Mouse (Mus musculus) hindbrain, postnatal 0 days (tissue): Measurements from ENCODE around the gene 2210011C24Rik. TPM values are rescaled to one million over a fixed set of nuclear protein-coding genes. Genes with fewer than 3 reads are reported as not detected.

ENCODE experiments used
- ATAC-seq: fragments of 200-750 bp; cut with Nextera tagmentation; 2 replicates; pipeline ENCODE4 v1.8.0; 2017; ENCODE audit warnings: mild to moderate bottlenecking, moderate TSS enrichment, moderate library complexity
- DNase-seq: peaks from one replicate; pipeline ENCODE4 v3.0.0-alpha.2; 2015; ENCODE audit warnings: low spot score
- H3K27ac ChIP-seq: fragments of 300-500 bp; sonication (generic); 2 replicates; pipeline ENCODE4 v1.5.1; 2014; ENCODE audit warnings: mild to moderate bottlenecking
- H3K27me3 ChIP-seq: fragments of 300-500 bp; sonication (generic); 2 replicates; pipeline ENCODE4 v1.6.1; 2014; ENCODE audit warnings: low read length, mixed read lengths; ENCODE audit not compliant: insufficient read depth
- H3K36me3 ChIP-seq: fragments of 300-500 bp; sonication (generic); 2 replicates; pipeline ENCODE4 v1.6.1; 2014; ENCODE audit warnings: low read length, mixed read lengths; ENCODE audit not compliant: insufficient read depth
- H3K4me1 ChIP-seq: fragments of 300-500 bp; sonication (generic); 2 replicates; pipeline ENCODE4 v1.6.1; 2014; ENCODE audit warnings: antibody characterized with exemption, low read length, mixed read lengths; ENCODE audit not compliant: insufficient read depth
- H3K4me2 ChIP-seq: fragments of 300-500 bp; sonication (generic); 2 replicates; pipeline ENCODE4 v1.6.1; 2014; ENCODE audit warnings: low read depth, mild to moderate bottlenecking, low read length, moderate library complexity, mixed read lengths
- H3K4me3 ChIP-seq: fragments of 300-500 bp; sonication (generic); 2 replicates; pipeline ENCODE4 v1.5.1; 2014; ENCODE audit warnings: low read length
- H3K9ac ChIP-seq: fragments of 300-500 bp; sonication (generic); replicated peaks from 2 replicates; pipeline ENCODE4 v1.6.1; 2014; ENCODE audit warnings: mild to moderate bottlenecking, low read length, moderate library complexity, mixed read lengths
- H3K9me3 ChIP-seq: fragments of 300-500 bp; sonication (generic); 2 replicates; pipeline ENCODE4 v1.6.1; 2016; ENCODE audit warnings: low read length, mixed read lengths
- CTCF ChIP-seq: IDR thresholded peaks from 2 replicates; pipeline ENCODE4 v1.5.1; 2016; ENCODE audit warnings: antibody characterized with exemption, control low read depth, low read depth
- WGBS: fragments of 180-500 bp; shearing (Covaris S2); extraction: QIAGEN DNeasy Blood & Tissue Kit; methylation state at CpG from one replicate; pipeline ENCODE4 v1.1.7; 2014; 5-methylcytosine and 5-hydroxymethylcytosine counted together
- microRNA counts: library from miRNA; unstranded; fragments of <30 nt; microRNA quantifications from one replicate; lab custom pipeline; 2015
- microRNA-seq, 2 experiments: library from miRNA; unstranded; fragments of <30 nt; microRNA quantifications; one replicate each; pipeline ENCODE4; 2016
- polyA plus RNA-seq: library from polyadenylated mRNA; unstranded; fragments of >200 nt; fragmentation: Nextera tagmentation; extraction: Ambion mirVana; gene quantifications from 2 replicates; pipeline ENCODE4 v1.2.1, GENCODE M21; 2015
- total RNA-seq: library from RNA; depleted of rRNA; stranded (reverse); fragments of >200 nt; gene quantifications from 2 replicates; pipeline ENCODE4 v1.2.3, GENCODE M21; 2014; rRNA removed

Gene 2210011C24Rik
- total and polyA plus RNA-seq, 2 experiments from 2014 or later = 1.9 to 4.2 TPM

- Histone ChIP-seq H3K9me3 (no peaks in the 10 kb centered on the region), H3K27ac (peak overlapping the region; percentile 88; the same call in 1 of the 2 replicates), H3K4me2 (peak overlapping the region; percentile 89), H3K27me3 (no peaks in the 10 kb centered on the region), H3K4me3 (peak overlapping the region; percentile 92), H3K9ac (peak overlapping the region; percentile 95), H3K36me3 (no peaks in the 10 kb centered on the region), H3K4me1 (peaks cover 18% of the 10 kb centered on the region; the same call in 1 of the 2 replicates)
- DNase-seq (no peak), ATAC-seq (no peak)
- 69% methylated on average over 6 of the region's 6 CpGs for WGBS
- TF ChIP-seq CTCF = no peak
Measured at GRCm38 (mm10) chr8:83971661-83972060, 40.3 kb downstream of the 2210011C24Rik start.

- H3K9me3 ChIP-seq = no peaks in the 10 kb centered on the region
- H3K36me3 ChIP-seq = no peaks in the 10 kb centered on the region
- no peak overlapping the region for H3K27ac ChIP-seq
- H3K4me1 ChIP-seq = peaks cover 18% of the 10 kb centered on the region; the same call in 1 of the 2 replicates
- H3K27me3 ChIP-seq = no peaks in the 10 kb centered on the region
- no peak overlapping the region for H3K9ac ChIP-seq
- 89% methylated on average over 4 of the region's 4 CpGs for WGBS
- ATAC-seq = no peak
- H3K4me3 ChIP-seq = no peak overlapping the region
- DNase-seq = no peak
- TF ChIP-seq CTCF = no peak
- H3K4me2 ChIP-seq = no peak overlapping the region
Measured at GRCm38 (mm10) chr8:83971121-83971520, 40.9 kb downstream of the 2210011C24Rik start.

GRCm38 (mm10) chr8:83967701-83968100 lies 44.3 kb downstream of the 2210011C24Rik start:
- Histone ChIP-seq H3K27me3 (no peaks in the 10 kb centered on the region), H3K9ac (no peak overlapping the region), H3K4me3 (no peak overlapping the region), H3K4me1 (peaks cover 5% of the 10 kb centered on the region; the same call in 1 of the 2 replicates), H3K4me2 (no peak overlapping the region), H3K9me3 (no peaks in the 10 kb centered on the region), H3K27ac (no peak overlapping the region), H3K36me3 (0 out of 2 replicates have a peak, but pooled peaks cover 2% of the 10 kb centered on the region)
- 94% methylated on average over 7 of the region's 7 CpGs for WGBS
- no peak for DNase-seq
- no peak for ATAC-seq
- TF ChIP-seq CTCF = no peak

GRCm38 (mm10) chr8:83964015-83964765 lies 47.8 kb downstream of the 2210011C24Rik start:
- DNase-seq = no peak
- WGBS = 90% methylated on average over 5 of the region's 5 CpGs
- no peak for TF ChIP-seq CTCF
- H3K27ac ChIP-seq = no peak overlapping the region
- no peaks in the 10 kb centered on the region for H3K27me3 ChIP-seq
- H3K9ac ChIP-seq = no peak overlapping the region
- no peak for ATAC-seq
- H3K4me3 ChIP-seq = no peak overlapping the region
- H3K4me1 ChIP-seq = no peaks in the 10 kb centered on the region
- H3K9me3 ChIP-seq = no peaks in the 10 kb centered on the region
- 0 out of 2 replicates have a peak, but pooled peaks cover 2% of the 10 kb centered on the region for H3K36me3 ChIP-seq
- H3K4me2 ChIP-seq = no peak overlapping the region

MicroRNA genes within 50 kb of the gene (microRNA counts, 519-probe panel; counts per million panel counts)
- not detected for microRNA mmu-miR-1199 (lab: Ali Mortazavi, UCI)

Small RNAs within 50 kb of the gene (microRNA-seq; reads per million reads assigned to microRNA genes)
- gene Mir1199 (0 to 0.36 reads per million in 2 experiments), gene Mir8111 (2.3 to 3.2 reads per million in 2 experiments)

Other genes starting within 250 kb of the 2210011C24Rik start
- gene Adgrl1, start 112.1 kb downstream of the 2210011C24Rik start, total RNA-seq = 393 and 469 TPM in 2 replicates
- gene Adgrl1, start 112.1 kb downstream of the 2210011C24Rik start, polyA plus RNA-seq = 54.2 and 54.6 TPM in 2 replicates
- gene Gm10644, start 57.0 kb downstream of the 2210011C24Rik start, total RNA-seq = 0.40 and 1.7 TPM in 2 replicates
- gene Gm10644, start 57.0 kb downstream of the 2210011C24Rik start, polyA plus RNA-seq = 0.43 and 0.56 TPM in 2 replicates
- gene Asf1b, start 56.7 kb downstream of the 2210011C24Rik start, total RNA-seq = 4.7 and 5.6 TPM in 2 replicates
- 8.3 and 10.6 TPM in 2 replicates for gene Asf1b, start 56.7 kb downstream of the 2210011C24Rik start, polyA plus RNA-seq
- 198 and 213 TPM in 2 replicates for gene Prkaca, start 39.2 kb downstream of the 2210011C24Rik start, total RNA-seq
- 257 and 268 TPM in 2 replicates for gene Prkaca, start 39.2 kb downstream of the 2210011C24Rik start, polyA plus RNA-seq
- 58.6 and 96.8 TPM in 2 replicates for gene Samd1, start 14.5 kb downstream of the 2210011C24Rik start, total RNA-seq
- 5.7 and 5.9 TPM in 2 replicates for gene Samd1, start 14.5 kb downstream of the 2210011C24Rik start, polyA plus RNA-seq
- not detected in 2 replicates for gene 1700067K01Rik, start 10.7 kb downstream of the 2210011C24Rik start, total RNA-seq
- 0.49 and 0.51 TPM in 2 replicates for gene 1700067K01Rik, start 10.7 kb downstream of the 2210011C24Rik start, polyA plus RNA-seq
- gene Palm3, start 9.3 kb upstream of the 2210011C24Rik start, total RNA-seq = 4.5 and 9.6 TPM in 2 replicates
- gene Palm3, start 9.3 kb upstream of the 2210011C24Rik start, polyA plus RNA-seq = 8.2 and 8.8 TPM in 2 replicates
- gene Il27ra, start 30.4 kb upstream of the 2210011C24Rik start, total RNA-seq = 0.29 and 0.47 TPM in 2 replicates
- 0.29 and 0.62 TPM in 2 replicates for gene Il27ra, start 30.4 kb upstream of the 2210011C24Rik start, polyA plus RNA-seq
- gene Rln3, start 32.8 kb upstream of the 2210011C24Rik start, total RNA-seq = 9.0 and 18.8 TPM in 2 replicates
- gene Rln3, start 32.8 kb upstream of the 2210011C24Rik start, polyA plus RNA-seq = 6.1 and 6.6 TPM in 2 replicates
- 0.25 and 3.0 TPM in 2 replicates for gene Gm10643, start 53.0 kb upstream of the 2210011C24Rik start, total RNA-seq
- 1.6 and 2.4 TPM in 2 replicates for gene Gm10643, start 53.0 kb upstream of the 2210011C24Rik start, polyA plus RNA-seq
- 29.0 and 30.0 TPM in 2 replicates for gene Rfx1, start 54.7 kb upstream of the 2210011C24Rik start, total RNA-seq
- 6.0 and 6.2 TPM in 2 replicates for gene Rfx1, start 54.7 kb upstream of the 2210011C24Rik start, polyA plus RNA-seq
- gene Dcaf15, start 92.6 kb upstream of the 2210011C24Rik start, total RNA-seq = 77.0 and 77.6 TPM in 2 replicates
- 18.4 and 18.5 TPM in 2 replicates for gene Dcaf15, start 92.6 kb upstream of the 2210011C24Rik start, polyA plus RNA-seq
- gene Podnl1, start 113.8 kb upstream of the 2210011C24Rik start, total RNA-seq = 0.72 TPM in 1 of 2 replicates, not detected in the other
- 0.41 and 0.68 TPM in 2 replicates for gene Podnl1, start 113.8 kb upstream of the 2210011C24Rik start, polyA plus RNA-seq
- 66.2 and 75.1 TPM in 2 replicates for gene Cc2d1a, start 135.8 kb upstream of the 2210011C24Rik start, total RNA-seq
- gene Cc2d1a, start 135.8 kb upstream of the 2210011C24Rik start, polyA plus RNA-seq = 47.1 and 49.6 TPM in 2 replicates
- gene 4930432K21Rik, start 135.9 kb upstream of the 2210011C24Rik start, total RNA-seq = 3.3 and 5.9 TPM in 2 replicates
- gene 4930432K21Rik, start 135.9 kb upstream of the 2210011C24Rik start, polyA plus RNA-seq = 2.7 and 3.0 TPM in 2 replicates
- 2.3 and 3.2 TPM in 2 replicates for gene Nanos3, start 173.0 kb upstream of the 2210011C24Rik start, total RNA-seq
- 11.5 and 15.5 TPM in 2 replicates for gene Nanos3, start 173.0 kb upstream of the 2210011C24Rik start, polyA plus RNA-seq
- 44.1 and 50.6 TPM in 2 replicates for gene Zswim4, start 224.9 kb upstream of the 2210011C24Rik start, total RNA-seq
- gene Zswim4, start 224.9 kb upstream of the 2210011C24Rik start, polyA plus RNA-seq = 11.0 and 11.3 TPM in 2 replicates
- gene D8Ertd738e, start 237.5 kb upstream of the 2210011C24Rik start, total RNA-seq = 69.4 and 79.5 TPM in 2 replicates
- gene D8Ertd738e, start 237.5 kb upstream of the 2210011C24Rik start, polyA plus RNA-seq = 318 and 325 TPM in 2 replicates
- gene Mri1, start 245.2 kb upstream of the 2210011C24Rik start, total RNA-seq = 46.1 and 71.6 TPM in 2 replicates
- 41.6 and 44.7 TPM in 2 replicates for gene Mri1, start 245.2 kb upstream of the 2210011C24Rik start, polyA plus RNA-seq